Mouse (Mus musculus) liver, embryonic 16.5 days (tissue): ENCODE results near the gene Bptf. TPM values are rescaled to one million over a fixed set of nuclear protein-coding genes. Genes with fewer than 3 reads are reported as not detected.

ENCODE experiments used
- ATAC-seq: fragments of 200-750 bp; cut with Nextera tagmentation; 2 replicates; pipeline ENCODE4 v1.8.0; 2017; ENCODE audit warnings: low read depth, mild to moderate bottlenecking, moderate number of reproducible peaks, moderate library complexity
- H3K27ac ChIP-seq: fragments of 300-500 bp; sonication (generic); 2 replicates; pipeline ENCODE4 v1.5.1; 2014; ENCODE audit warnings: mild to moderate bottlenecking, low read length
- H3K27me3 ChIP-seq: fragments of 300-500 bp; sonication (generic); 2 replicates; pipeline ENCODE4 v1.6.1; 2014; ENCODE audit warnings: low read depth, low read length, mixed read lengths; ENCODE audit not compliant: control insufficient read depth, insufficient read depth
- H3K36me3 ChIP-seq: fragments of 300-500 bp; sonication (generic); 2 replicates; pipeline ENCODE4 v1.6.1; 2014; ENCODE audit warnings: mild to moderate bottlenecking; ENCODE audit not compliant: control insufficient read depth, insufficient read depth
- H3K4me1 ChIP-seq: fragments of 300-500 bp; sonication (generic); 2 replicates; pipeline ENCODE4 v1.6.1; 2014; ENCODE audit warnings: low read depth, low read length, mixed read lengths; ENCODE audit not compliant: control insufficient read depth
- H3K4me2 ChIP-seq: fragments of 300-500 bp; sonication (generic); 2 replicates; pipeline ENCODE4 v1.6.1; 2014; ENCODE audit warnings: low read depth, low read length, mixed read lengths
- H3K4me3 ChIP-seq: fragments of 300-500 bp; sonication (generic); 2 replicates; pipeline ENCODE4 v1.5.1; 2014; ENCODE audit warnings: low read depth, mild to moderate bottlenecking, low read length
- H3K9ac ChIP-seq: fragments of 300-500 bp; sonication (generic); 2 replicates; pipeline ENCODE4 v1.6.1; 2014; ENCODE audit warnings: low read depth, low read length
- H3K9me3 ChIP-seq: fragments of 300-500 bp; sonication (generic); replicated peaks from 2 replicates; pipeline ENCODE4 v1.6.1; 2016; ENCODE audit warnings: low read length; ENCODE audit not compliant: control insufficient read depth
- WGBS: fragments of 180-500 bp; shearing (Covaris S2); extraction: QIAGEN DNeasy Blood & Tissue Kit; methylation state at CpG from one replicate; pipeline ENCODE4 v1.1.7; 2014; ENCODE audit not compliant: insufficient replicate concordance; 5-methylcytosine and 5-hydroxymethylcytosine counted together
- polyA plus RNA-seq: library from polyadenylated mRNA; unstranded; fragments of >200 nt; fragmentation: Nextera tagmentation; extraction: Ambion mirVana; gene quantifications from 2 replicates; pipeline ENCODE4 v1.2.1, GENCODE M21; 2015

The Bptf gene
- polyA plus RNA-seq, 1 experiment from 2014 or later = 8.0 TPM

DNA sequence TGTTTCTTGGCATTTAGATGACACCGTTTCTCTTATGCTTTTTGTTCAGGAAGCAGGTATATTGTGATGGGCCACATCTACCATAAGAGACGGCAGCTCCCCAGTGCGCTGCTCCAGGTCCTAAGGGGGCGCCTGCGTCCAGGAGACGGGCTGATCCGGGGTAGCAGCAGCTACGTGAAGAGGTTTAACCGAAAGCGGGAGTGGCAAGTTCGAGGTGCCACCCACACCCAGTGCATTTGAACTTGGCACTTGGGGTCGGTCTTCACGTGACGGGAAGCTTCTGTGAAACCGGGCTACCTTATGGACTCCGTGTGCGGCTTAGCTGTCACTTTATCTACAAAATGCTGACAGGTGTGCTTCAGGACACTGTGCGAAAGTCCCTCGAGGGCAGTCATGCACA is 102.4 kb downstream of the Bptf start:
- ATAC-seq = no peak
- no peak overlapping the region for H3K27ac ChIP-seq
- no peaks in the 10 kb centered on the region for H3K36me3 ChIP-seq
- WGBS = 47% methylated on average over 19 of the region's 19 CpGs
- H3K9me3 ChIP-seq = no peaks in the 10 kb centered on the region
- H3K4me3 ChIP-seq = no peak overlapping the region
- H3K9ac ChIP-seq = no peak overlapping the region
- peaks cover 37% of the 10 kb centered on the region for H3K27me3 ChIP-seq
- H3K4me1 ChIP-seq = peaks cover 14% of the 10 kb centered on the region
- no peak overlapping the region for H3K4me2 ChIP-seq

DNA sequence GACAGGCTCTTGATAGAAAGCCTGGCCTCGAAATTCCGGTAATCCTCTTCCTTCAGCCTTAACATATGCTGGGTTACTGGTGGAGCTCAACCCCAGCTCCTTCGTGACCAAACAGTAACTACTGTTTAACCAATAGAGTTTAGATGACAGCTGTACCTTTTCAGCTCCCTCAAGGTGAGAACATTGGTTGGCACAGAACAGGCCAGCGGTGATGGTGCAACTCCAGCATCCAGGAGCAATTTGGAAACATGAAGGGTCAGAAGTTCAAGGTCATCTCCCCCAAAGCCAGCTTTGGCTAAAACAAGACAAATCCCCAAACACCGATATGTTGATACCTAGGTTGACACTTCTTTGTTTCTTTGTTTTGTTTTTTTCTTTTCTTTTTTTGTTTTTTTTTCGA is 103.2 kb downstream of the Bptf start:
- 69% methylated on average over 6 of the region's 6 CpGs for WGBS
- Histone ChIP-seq H3K4me3 (peak overlapping the region; percentile 70), H3K36me3 (no peaks in the 10 kb centered on the region), H3K9me3 (no peaks in the 10 kb centered on the region), H3K27ac (peak overlapping the region; percentile 79), H3K4me2 (peak overlapping the region; percentile 86), H3K9ac (peak overlapping the region; percentile 74; the same call in 1 of the 2 replicates), H3K27me3 (peaks cover 44% of the 10 kb centered on the region), H3K4me1 (peaks cover 14% of the 10 kb centered on the region)
- ATAC-seq = no peak; the same call in 1 of the 2 replicates

DNA sequence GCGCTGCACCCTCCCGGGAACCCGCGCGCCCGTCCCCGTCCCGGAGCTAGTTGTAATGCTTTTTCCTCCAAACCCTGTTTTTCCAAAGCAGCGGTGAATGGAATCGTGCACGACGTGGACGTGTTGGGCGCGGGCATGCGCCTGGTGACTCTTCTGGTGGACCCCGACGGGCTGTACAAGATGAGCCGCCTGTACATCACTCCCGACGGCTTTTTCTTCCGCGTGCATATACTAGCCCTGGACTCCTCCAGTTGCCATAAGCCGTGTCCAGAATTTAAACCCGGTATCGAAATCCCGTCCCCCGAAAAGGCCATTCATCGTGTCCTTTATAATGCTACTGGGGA is 103.7 kb downstream of the Bptf start:
- Histone ChIP-seq H3K9me3 (no peaks in the 10 kb centered on the region), H3K36me3 (no peaks in the 10 kb centered on the region), H3K27ac (peak overlapping the region; percentile 79), H3K4me2 (peak overlapping the region; percentile 86), H3K27me3 (peaks cover 45% of the 10 kb centered on the region), H3K9ac (peak overlapping the region; percentile 74), H3K4me1 (peaks cover 14% of the 10 kb centered on the region), H3K4me3 (peak overlapping the region; percentile 70)
- WGBS = 3% methylated on average over 29 of the region's 29 CpGs
- no peak; the same call in 1 of the 2 replicates for ATAC-seq

DNA sequence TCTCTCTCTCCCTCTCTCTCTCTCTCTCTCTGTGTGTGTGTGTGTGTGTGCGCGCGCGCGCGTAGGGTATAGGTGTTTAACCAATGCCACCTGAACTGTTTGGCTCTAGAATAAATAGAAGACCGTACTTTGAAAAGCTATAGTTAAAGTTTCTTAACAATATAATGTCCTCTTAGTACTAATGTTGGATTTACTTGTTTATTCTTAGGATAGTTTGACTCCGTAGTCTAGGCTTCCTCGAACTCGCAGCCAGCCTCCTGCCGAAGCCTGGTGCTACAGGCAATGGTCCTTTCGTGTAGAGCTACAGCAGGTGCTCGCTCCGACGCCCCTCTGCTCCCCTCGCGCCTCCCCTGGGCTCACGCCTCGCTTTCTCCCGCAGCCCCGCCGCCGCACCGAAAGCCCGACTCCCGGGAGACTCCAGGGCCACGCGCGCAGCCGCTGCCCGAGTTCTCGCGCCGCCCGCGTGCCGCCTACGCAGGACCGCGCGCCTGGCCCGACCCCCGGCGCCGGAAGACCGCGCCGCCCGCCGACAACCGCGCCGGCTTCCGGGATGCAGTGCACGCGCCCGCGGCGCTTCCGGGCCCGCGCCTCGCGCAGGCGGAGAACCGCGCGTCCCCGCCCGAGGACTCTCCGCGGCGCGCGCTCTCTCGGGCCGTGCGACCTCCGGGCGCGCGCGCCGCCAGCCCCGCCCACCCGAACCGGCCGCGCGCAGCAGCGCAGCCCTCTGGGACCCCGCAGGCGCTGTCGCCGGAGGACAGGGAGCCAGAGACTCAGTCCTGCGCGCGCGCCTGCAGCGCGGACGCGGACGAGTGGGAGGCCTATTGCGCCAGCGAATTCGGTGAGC is 104.3 kb downstream of the Bptf start:
- ATAC-seq = peak; percentile 92
- peaks cover 14% of the 10 kb centered on the region for H3K4me1 ChIP-seq
- peak overlapping the region; percentile 86 for H3K4me2 ChIP-seq
- H3K27ac ChIP-seq = peak overlapping the region; percentile 79
- no peaks in the 10 kb centered on the region for H3K9me3 ChIP-seq
- H3K36me3 ChIP-seq = no peaks in the 10 kb centered on the region
- peaks cover 48% of the 10 kb centered on the region for H3K27me3 ChIP-seq
- peak overlapping the region; percentile 74 for H3K9ac ChIP-seq
- H3K4me3 ChIP-seq = peak overlapping the region; percentile 70
- WGBS = under 1% methylated on average over 101 of the region's 107 CpGs

DNA sequence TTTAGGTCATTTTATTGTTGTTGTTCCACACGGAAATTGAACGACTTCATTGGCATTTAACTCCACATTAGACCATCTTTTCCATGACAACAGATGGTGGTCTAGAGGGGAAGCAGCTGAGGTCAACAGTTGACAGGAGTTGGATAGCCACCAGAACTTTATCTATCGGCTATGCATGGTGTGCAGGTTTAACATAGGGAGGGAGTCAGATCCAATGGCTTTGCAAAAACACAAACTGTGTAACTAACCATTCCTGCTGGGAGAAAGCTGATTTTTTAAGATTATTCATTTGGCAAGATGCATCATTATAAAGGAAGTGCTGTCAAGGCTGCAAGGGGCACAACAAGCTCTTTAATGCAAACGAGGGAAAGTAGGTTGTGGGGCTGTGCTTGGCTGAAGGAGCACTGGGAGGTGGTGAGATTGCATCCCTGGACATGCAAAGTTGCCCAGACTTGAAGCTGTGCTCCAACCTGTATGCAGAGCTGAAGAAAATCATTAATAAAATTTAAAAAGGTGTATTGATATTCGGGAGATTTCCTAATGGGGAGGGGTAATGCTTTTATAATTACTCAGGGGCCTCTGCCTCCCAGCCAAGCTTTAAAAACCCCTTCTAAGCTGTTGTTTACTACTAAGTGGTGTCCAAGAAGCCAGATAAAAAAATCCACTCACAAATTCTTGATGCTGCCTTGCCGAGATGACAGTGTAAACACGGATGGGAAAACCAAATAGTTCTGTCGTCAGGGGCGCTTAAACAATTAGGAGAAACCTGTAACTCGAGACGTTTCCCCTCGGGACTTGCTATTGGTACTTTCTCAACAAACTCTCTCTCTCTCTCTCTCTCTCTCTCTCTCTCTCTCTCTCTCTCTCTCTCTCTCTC is 105.1 kb downstream of the Bptf start:
- WGBS = 6% methylated on average over 12 of the region's 12 CpGs

DNA sequence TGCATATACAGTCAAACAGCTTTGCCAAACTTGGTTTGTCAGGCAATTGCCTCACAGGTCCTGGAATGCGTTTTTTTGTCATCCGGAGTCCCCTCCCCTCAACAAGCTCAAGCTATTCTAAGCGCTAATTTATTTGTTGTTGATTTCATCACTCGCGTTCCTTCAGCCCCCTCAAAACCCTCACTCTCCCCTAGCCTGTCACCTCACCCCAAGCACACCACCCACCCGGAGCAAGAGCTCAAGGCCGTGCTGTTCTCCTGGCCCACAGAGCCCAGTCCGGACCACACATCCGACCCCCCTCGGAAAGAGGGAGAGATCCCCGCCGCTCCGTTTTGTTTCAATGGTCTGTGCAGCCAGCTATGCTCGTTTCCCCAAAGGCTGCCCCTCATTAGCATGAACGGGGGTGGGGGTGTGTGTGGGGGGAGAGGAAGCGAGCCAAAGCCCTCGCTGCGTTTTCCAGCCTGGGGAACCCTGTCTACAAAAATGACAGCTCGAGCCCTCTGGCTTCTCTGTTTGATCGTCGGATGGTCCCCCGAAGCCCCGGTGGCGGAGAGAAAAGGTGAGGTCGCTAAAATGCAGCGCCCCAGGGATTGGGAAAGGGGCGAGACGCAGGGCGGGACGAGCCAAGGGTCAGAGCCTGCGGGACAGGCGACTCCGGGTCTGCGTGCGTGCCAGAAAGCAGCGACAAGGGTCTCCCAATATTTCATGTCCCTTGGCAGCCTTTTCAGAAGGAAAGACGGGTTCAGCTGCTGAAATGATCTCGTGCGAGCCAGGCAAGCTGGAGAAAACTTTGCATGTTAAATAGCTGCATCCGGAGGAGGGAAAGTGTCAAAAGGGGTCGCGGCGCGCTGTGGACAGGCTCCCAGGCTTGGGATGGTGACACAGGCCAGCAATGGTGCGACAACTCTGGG is 106.3 kb downstream of the Bptf start, which contains the start of gene 1810010H24Rik:
Gene 1810010H24Rik, plus strand, starts transcription at position 271 of the 911 bp plus-strand sequence.
- no peak for ATAC-seq
- WGBS = under 1% methylated on average over 45 of the region's 45 CpGs

More for the DNA sequence above, 105.1 kb downstream of the Bptf start:
- Histone ChIP-seq H3K9me3 (no peaks in the 10 kb centered on the region), H3K27ac (no peak overlapping the region), H3K4me1 (peaks cover 14% of the 10 kb centered on the region), H3K36me3 (no peaks in the 10 kb centered on the region), H3K27me3 (peaks cover 48% of the 10 kb centered on the region), H3K4me2 (peak overlapping the region; percentile 86), H3K4me3 (peak overlapping the region; percentile 70), H3K9ac (no peak overlapping the region)
- ATAC-seq = no peak

DNA sequence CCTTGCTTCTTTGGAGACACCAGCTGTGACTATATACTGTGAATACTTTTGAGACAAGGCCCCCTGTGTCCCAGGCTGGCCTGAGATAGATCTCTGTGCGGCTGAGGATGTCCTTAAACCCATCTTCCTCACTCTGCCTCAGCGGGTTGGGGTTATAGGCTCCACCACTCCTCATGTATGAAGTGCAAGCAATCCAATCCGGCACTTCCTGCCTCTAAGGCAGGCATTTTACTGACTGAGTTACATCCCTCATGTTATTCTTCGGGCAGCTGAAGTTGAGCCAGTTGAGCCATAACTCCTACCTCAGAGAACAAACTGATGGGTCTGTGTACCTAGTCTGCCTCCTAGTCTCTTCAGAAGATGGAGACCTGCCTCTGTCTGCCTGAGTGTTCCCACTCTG is 107.5 kb downstream of the Bptf start:
- no peaks in the 10 kb centered on the region for H3K9me3 ChIP-seq
- peaks cover 14% of the 10 kb centered on the region for H3K4me1 ChIP-seq
- H3K36me3 ChIP-seq = no peaks in the 10 kb centered on the region
- no peak overlapping the region for H3K9ac ChIP-seq
- H3K4me2 ChIP-seq = no peak overlapping the region
- 50% methylated on average over 4 of the region's 4 CpGs for WGBS
- no peak overlapping the region for H3K4me3 ChIP-seq
- H3K27me3 ChIP-seq = peaks cover 48% of the 10 kb centered on the region
- ATAC-seq = no peak
- H3K27ac ChIP-seq = no peak overlapping the region

More for the DNA sequence above, 106.3 kb downstream of the Bptf start, which contains the start of gene 1810010H24Rik:
- peak within 1 kb of the TSS; percentile 42 for H3K27ac ChIP-seq
- H3K9ac ChIP-seq = peak within 1 kb of the TSS; percentile 45; the same call in 1 of the 2 replicates
- no peaks in the 10 kb centered on the region for H3K36me3 ChIP-seq
- H3K4me1 ChIP-seq = peaks cover 14% of the 10 kb centered on the region
- H3K4me3 ChIP-seq = peak within 1 kb of the TSS; percentile 70
- peak within 1 kb of the TSS; percentile 86 for H3K4me2 ChIP-seq
- no peaks in the 10 kb centered on the region for H3K9me3 ChIP-seq
- H3K27me3 ChIP-seq = peaks cover 48% of the 10 kb centered on the region

DNA sequence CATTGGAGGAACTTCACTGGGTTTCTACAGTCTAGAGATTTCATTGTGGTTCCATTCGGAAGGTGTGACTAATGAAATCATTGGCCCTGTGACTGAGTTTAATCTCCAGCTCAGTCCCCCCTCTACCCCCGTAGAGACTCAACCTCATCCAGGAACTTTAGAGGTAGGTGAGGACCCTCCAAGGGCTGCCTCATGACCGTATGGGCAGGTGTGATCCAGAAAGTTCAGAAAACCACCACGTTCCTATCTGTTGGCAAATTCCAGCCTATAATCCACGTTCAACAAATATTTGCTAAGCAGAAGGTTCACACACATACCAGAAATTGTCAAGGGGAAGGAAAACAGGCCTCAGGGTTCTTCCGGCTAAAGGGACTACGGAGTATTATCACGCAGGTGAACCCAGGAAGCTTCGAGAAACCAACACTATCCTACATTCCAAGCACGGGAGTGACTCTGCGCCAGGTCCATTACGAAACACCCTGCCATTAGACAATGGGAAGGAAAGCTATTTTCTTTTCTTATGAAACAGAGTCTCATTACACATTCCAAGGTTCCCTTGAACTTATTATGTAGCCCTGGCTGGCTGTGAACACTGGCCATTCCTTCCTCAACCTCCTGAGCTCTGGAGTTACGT is 109.8 kb downstream of the Bptf start:
- Histone ChIP-seq H3K36me3 (no peaks in the 10 kb centered on the region), H3K4me1 (peaks cover 7% of the 10 kb centered on the region; the same call in 1 of the 2 replicates), H3K27me3 (peaks cover 36% of the 10 kb centered on the region), H3K4me2 (no peak overlapping the region), H3K9ac (no peak overlapping the region), H3K27ac (no peak overlapping the region), H3K9me3 (no peaks in the 10 kb centered on the region), H3K4me3 (no peak overlapping the region)
- no peak for ATAC-seq
- WGBS = 67% methylated on average over 13 of the region's 13 CpGs
